Mouse (Mus musculus) lung, postnatal 4 days (tissue): ENCODE measurements around the gene Sik2.

Experiments used
- DNase-seq, 2 experiments: peaks; one replicate each; pipeline ENCODE4 v3.0.0; 2021

Sik2 gene

DNA sequence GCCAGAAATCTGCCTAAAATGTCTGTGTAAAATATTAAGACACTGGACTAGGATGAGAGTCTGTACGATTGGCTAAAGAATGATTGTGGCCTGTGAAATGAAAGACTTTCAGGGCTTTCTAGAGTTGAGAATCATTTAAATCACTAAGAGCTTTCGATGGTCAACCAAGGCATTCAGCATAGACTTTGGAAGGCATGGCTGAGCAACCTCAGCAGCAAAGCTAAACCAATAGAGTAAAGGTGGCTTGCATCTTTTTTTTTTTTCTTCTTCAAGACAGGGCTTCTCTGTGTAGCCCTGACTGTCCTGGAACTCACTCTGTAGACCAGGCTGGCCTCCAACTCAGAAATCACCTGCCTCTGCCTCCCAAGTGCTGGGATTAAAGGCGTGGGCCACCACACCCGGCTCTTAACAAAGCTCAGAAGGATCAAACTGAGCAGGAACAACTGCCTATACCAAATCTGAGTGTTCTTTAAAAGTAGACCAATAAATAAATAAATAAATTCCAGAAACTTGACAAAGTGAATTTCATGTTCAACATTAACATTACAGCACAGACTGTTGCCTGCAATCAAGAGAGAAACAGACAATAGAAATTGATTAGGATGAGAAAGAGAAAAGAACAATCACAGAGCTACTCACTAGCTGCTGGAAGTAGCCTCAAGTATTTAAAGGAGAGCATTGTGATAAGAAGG is 27.2 kb downstream of the Sik2 start:
- no peak for DNase-seq

DNA sequence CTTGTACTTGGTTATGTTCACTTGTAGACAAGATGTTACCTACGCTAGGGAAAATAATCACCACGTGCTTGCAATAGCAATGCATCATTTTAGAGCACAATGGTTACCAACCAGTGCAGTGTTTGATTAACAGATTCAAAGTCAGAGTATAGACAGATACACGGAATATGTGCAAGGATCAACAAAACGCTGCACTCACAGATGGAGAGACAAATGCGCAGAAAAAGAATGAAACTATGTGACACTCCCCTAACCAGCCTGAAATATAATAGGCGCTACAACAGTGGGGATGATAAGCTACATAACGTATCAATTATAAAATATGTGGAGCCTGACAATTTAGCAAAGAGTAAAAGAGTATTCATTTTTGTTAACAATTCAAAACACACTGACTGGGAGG is 34.2 kb downstream of the Sik2 start:
- DNase-seq = no peak

DNA sequence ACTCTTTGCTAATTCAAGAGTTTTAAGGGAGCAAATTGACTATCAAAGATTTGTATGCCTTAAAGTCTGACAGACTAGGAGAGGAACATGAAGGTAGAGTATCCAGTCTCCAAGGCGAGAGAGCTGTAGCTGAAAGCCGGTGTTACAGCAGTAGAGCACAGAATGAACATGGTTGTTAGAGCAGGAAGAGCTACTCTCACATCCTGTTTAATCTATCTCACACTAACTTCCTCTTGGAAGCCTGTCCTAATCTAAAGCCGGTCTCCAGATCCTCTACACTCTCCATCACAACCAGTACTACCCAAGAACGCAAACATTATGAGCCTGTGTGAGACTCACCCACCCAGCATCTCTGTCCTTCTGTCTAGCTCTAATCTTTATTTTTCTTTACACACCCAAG is 38.5 kb downstream of the Sik2 start:
- no peak for DNase-seq

DNA sequence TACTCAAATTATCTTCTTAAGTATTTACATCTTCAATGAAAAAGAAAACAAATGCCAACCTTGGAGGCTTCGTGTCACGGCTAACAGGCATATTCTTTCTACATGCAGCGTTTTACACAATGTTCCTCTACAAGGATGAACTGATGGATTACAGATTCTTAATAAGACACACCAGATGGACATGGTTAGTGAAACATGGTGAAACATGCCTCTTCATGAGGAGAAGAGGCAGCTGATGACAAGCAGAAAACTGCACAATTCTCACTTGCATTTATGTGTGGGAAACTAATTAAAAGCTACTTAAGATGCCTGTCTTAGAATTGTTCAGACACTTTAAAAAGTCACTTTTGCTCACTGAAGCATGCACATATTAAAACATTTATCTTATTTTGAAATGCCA is 39.6 kb downstream of the Sik2 start:
- DNase-seq = no peak

DNA sequence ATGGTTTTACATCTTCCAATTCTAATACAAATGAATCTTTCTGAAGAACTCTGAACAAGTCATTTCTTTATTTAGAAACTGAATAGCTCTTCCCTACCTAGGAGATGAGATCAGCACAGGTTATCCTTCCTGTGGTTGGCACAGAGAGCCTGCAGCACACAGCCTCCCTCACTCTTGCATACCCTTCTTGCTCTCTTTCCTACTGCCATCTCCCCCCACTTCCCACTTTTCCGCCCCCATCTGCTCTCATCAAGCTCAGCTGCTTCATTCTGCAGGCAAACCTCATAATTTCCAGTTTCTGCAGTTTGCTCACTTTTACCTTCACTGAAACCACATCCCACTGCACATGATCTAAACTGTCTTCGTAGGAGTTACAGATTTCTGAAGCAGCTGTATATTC is 42.6 kb downstream of the Sik2 start:
- DNase-seq = no peak

DNA sequence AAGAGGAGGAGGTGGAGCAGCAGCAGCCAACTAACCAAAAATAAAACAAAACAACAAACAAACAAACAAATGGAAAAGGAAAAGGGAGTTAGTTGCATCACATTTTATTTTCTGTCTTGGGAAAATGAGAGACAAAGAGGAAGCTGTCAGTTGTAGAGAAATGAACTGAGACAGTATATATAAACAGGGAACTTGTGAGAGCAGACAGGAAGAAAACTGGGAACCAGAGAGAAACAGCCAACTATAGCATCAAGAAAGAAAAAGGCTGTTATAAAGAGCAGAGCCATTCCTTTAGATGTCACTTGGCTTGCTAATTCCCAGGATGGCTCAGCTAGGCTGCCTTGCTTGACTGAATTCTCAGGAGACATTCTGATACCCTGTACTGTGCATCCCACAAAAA is 43.5 kb downstream of the Sik2 start:
- DNase-seq = no peak

DNA sequence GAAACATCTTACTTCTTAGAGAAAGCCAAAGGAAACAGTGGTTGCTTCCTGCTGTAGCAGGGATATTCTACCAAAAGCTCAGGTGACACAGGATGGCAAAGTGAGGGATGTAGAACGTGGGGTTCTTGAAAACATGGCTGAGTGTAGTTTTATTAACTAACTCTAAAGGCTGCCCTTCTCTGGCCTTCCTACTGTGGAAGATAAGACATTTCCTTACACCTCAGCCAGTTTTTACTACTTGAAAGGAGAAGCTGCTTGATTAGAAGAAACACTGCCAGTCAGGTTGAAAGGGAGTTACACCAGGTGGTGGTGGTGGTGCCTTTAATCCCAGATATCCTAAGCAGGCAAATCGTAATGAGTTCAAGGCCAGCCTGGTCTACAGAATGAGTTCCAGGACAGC is 44.0 kb downstream of the Sik2 start:
- no peak for DNase-seq

DNA sequence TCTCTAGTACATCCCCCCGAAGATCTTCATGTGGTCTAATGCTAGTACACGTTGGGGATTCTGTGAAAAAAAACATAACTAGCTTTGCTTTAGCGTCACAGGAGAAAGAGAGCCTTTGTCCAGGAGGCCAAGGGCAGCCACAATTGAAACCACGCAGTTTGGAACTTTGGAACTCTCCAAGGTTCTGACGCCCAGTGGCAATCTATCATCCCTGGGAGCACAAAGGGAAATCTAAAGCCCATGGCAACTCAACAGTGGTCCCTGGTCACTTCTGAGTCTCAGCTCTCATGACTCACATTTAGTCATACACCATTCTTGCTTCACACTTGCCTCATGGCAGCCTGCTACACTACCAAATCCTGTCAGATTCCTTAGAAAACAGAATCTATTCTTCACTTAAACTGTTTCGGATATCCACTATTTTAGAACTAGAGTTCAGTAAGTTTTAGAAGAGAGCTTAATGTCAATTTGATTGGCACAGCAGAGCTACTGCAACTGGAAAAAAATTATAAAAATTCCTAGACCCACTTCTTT is 50.9 kb downstream of the Sik2 start:
- no peak for DNase-seq

DNA sequence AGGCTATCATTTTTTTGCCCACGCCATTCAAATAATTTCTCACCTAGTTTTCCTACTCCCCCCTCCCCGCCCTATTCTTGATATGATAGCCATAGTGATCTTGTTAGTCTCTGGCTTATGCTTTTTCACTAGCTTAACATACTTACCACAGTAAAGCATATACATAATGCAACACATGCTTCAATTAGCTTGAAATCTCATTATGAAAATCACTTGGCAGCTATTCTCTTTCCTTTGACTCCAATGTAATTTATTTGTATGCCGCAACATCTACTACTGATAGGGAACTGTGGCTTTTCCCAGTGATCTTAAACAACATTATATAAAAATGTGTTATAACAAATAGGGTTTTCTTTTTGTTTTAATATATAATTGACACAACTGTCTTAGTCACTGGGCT is 53.7 kb downstream of the Sik2 start:
- no peak for DNase-seq

DNA sequence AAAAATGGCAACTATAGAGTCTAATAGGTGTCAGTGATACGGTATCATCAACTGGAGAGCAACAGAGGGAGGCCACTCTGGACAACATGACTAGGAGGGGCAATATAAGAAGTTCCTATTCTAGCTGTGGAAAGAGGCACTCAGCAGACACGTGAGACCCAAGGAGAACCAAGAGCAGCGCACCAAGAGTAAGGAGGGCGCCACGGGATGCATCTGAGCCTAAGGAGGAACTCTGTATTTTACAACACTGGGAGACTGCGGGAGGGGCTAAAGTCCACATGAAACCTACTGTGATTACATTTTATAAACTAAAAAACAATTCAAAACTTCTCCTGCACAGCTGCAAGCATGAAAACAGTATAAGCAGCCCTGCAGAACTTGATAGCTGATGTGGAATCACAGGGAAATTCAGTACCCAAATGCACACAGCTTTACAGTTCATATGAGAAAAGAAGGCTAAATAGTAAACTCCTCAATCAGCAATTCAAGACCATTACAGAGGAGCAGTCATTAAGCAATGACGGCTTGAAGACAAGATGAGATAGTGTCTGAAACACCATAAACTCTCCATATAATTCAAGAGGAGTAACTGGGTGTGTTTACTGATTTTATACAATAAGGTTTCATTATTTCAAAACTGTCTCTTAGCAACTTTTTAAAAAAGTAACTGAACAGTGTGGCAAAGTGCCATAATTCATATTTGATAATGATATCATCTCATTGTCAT is 60.6 kb downstream of the Sik2 start:
- DNase-seq = no peak

DNA sequence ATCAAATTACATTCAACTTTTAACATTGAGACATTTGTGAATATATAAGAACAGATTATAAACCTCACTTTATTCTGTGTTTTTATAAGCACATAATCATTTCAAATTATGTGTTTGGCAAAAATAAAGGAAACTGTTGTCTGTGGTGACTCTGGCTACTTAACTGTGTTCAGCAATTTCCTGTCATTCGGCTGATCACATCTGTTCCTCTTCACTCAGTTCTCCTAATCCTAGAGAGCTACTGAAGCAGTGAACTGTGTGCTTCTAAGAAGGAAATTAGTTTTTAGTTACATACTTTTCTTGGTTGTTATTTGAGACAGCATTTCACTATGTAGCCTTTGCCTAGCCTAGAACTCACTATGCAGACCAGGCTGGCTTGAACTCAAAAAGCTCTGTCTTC is 62.5 kb downstream of the Sik2 start:
- no peak for DNase-seq

DNA sequence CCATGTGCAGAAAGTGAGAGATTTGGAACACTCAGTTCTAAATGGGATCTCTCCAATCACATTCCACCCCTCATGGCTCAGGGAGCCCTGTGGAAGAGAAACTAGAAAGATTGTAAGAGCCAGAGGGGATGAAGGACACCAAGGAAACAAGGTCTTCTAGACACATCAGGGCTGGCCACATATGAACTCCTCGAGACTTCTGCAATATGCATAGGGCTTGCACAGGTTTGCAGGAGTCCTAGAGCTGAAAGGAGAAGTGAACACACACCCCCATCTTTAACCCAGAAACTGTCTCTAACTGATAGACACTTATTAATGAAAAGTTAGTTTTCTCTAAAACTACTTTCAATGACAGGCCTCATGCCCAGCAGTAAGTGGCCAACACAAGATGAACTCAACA is 64.0 kb downstream of the Sik2 start:
- no peak for DNase-seq

DNA sequence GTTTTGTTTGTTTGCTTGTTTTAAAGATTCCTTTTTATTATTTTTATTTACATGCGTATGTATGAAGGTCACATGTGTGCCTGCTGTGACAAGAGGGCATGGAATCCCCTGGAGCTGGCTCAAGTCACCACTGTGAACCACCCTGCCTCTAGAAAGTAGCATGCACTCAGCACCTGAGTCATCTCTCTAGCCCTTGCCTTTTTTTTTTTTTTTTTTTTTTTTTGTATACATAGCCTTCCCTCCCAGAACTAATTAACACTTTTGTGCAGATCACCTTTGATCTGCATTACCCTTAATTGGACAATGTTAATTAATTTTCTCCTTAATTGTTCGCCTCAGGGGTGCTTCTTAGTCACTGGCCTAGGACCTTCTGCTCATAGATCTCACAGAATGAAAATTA is 66.2 kb downstream of the Sik2 start:
- DNase-seq = no peak

DNA sequence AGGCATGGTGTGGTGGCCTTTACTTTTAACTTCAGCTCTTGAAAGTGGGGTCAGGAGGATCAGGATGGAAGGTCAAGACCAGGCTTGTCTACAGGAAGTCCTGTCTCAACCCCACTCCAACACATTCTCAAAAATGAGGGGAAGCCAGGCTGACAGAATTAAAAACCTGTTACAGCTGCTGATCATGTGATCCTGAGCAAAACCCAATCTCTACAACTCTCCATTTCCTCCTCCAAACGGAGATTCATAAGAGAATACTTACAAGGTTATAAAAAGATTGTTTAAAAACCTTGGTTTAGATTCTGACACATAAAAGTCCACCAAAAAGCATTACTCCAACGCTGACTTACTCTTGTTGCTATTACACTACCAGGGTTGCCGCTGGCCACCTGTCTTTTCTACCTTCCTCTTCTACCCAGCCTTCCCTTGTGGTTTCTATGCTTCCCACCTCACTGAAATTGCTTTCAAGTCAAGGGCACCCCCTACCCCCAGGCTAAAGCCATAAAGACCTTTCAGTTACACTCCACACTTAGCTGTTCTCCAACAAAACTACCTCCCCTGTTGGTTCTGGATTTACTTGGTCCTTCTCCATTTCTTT is 67.0 kb downstream of the Sik2 start:
- DNase-seq = no peak

DNA sequence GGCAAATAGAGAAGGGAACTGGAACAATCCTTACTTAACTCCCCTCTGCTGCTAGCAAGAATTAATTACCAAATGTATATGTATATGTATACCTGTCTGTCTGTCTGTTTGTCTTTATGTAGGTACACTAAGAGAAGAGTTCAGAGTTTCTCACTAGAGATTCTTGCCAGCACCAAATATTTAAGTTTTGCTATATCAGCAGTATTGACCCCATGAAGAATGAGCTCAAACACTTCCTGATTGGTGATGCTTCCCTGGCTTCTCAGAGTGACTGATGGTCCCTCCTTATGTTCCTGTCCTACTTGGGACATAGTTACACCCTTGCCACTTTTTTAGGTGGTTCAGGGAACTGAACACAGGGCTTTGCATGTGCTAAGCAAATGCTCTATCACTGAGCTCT is 78.9 kb downstream of the Sik2 start:
- DNase-seq = no peak

DNA sequence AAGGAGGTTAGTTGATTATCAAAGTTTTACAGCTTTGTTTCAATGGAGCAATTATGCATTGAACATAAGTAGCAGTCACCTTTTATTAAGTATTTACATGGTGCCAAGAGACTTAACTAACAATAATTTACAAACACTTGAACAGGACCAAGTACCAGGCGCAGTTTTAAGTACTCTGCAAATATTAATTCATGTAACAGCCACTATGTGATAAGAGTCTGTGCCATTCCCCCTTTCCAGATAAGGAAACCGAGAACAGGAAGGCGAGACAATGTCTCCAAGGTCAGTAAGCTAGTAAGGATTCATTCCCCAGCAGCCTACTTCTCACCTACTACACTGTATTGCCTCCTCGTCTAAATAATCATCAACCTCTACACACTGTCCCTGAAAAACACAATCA is 83.1 kb downstream of the Sik2 start:
- DNase-seq = no peak

DNA sequence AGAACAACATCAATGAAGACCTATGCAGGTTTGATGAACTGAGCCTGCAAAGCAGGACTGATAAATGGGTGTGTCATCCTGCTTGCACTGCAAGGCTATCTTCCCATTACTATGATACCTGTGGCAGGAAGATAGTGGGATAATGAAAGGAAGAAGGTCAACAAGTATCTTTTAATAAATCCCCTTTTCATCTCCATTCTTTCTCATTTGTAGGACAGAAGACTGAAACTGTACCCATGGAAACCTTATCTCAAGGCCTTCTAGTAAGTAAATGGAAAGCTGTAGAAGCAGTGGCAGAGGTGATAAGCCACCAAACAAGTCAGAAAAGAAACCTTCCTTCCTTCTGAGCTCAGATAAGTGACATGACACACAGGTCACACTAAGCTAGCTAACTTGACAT is 84.4 kb downstream of the Sik2 start:
- no peak for DNase-seq

DNA sequence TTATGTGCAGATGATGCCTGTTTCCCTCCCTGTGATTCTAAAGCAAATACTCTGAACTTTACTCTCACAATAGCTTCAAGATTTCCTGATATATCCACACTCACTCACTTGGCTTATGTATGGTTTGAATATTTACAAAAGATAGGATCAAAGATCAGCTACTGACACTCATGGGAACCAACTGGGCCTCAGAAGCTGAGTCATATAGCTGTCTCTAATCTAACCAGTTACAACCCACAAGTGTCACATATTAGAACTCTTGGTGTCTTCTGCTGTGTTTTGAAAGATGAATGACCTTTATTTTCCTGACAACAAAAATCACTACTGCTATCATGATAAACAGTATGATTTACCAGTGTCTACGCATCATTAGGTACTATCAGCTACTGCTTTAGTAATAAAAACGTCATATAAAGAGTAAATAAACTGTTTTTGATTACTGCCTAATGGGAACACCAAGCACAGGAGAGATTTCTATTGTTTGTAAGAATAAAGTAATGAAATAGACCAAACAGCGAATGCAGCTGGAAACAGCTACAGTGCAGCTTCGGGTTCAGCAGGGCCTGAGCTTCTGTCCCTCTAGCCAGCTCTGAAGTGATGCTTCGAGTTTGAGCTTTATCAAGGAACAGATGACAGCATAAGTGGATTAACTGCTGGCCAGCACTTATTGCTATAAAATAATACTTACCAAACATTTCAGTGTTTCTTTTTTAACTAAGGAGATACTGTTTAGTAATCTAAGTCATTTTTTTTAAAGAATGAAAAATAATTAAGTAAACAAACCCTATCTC is 86.3 kb downstream of the Sik2 start:
- DNase-seq = no peak

DNA sequence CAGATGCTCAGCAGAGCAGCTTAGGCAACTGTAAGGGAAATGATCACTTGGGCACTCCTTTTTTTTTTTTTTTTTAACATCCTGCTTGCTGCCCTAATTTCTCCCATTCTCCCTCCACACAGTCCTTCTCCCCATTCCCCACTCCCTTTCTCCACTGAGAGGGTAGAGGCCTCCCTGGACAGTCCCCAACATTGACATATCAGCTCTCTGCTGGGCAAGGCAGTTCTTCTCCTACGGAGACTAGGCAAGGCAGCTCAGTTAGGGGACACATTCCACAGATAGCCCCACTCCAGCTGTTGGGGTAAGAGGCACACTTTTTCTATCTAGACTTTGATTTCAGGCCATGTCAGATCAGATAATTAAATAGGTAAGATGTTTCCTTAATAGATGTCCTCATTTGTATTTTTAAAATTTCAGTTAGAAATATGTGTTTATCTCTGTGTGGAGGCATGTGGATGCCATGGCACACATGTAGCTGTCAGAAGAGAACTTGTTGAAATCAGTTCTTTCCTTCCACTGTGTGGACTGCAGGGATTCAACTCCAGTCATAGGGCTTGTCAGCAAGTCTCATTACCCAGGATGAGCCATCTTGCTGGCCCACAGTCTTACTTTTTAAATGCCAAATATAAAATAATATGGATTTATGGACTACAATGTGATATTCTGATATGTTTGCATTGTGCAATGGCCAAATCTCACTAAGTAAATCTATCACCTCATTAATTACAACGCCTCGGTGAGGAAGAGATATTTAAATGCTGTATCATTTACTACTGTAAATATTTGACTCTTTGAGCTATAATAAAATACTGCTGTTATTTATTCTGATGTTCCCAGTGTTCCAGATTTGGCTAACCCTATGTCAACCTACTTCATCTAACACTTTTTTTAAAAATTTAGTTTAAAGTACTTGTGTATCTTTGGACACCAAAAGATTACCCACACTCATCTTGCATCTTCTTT is 87.7 kb downstream of the Sik2 start:
- DNase-seq = no peak

DNA sequence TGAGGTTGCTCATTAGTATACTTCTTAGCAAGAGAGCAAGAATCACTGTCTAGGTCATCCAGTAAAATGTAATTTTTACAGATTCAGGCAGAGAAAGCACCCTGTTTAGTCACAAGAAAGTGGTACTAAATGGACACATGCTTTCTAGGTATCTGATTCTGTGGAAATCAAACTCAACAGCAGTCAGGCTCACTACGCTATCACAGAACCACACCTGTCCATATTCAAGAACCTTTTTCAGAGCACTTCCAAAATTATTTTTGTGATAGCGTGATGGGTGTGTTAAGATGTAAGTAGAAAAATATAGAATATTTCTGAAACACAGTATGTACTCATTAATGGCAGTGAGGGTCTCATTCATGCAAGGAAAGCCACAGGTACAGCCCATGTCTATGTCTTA is 89.3 kb downstream of the Sik2 start:
- no peak for DNase-seq

DNA sequence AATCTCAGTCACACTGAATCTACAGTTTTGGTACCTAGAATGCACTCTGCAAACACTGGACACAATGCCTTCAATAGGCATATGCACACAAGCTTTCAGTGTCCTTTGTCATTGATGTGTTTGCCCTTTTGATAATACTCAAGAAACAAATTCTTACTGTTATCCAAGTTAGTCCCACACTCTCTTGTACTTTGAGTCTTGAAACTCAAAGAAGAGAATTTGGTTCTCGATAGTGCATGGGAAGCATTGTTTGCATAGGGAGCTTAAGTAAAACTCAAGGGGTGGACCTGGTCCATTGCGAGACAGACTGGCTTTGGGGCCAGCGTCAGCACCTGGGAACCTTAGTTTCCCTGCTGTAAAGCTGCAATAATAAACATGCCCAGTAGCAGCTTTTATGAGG is 90.7 kb downstream of the Sik2 start:
- no peak for DNase-seq

DNA sequence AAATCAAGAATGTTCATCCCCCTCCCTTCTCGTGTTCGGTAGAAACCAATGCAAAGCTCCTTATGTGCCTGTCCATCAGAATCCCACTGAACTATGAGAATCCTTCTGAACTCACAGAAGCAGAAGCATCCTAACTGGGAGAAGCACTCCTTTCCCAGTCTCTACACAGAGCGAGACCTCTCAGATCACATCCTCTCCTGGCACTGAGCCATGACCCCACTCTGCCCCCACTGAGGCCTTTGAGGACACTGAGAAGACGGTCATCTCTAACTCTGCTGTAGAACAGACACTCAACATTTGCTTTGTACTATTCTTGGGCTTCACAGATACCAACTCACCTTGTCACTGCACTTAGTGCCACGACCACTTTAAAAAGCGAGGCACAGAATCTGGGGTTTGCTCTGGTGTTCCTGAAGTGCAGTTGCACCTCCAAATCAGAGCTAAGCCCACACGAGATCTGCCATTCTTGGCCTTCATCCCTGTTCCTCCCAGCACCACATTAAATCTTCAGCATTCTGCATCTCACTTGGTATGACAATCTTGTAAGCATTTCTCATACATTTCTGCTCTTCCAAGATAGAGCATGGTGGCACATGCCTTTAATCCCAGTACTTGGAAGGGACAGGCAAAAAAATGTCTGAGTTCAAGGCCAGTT is 96.9 kb downstream of the Sik2 start:
- DNase-seq = no peak
